Mouse (Mus musculus) C2C12 (cell line): ENCODE results near the gene Tuba4a. TPM values are rescaled to one million over a fixed set of nuclear protein-coding genes. Genes with fewer than 3 reads are reported as not detected.

Experiments
- H3K27me3 ChIP-seq: one replicate; pipeline ENCODE4 v1.6.1; 2011; ENCODE audit not compliant: control insufficient read depth, insufficient read depth, insufficient read length
- H3K36me3 ChIP-seq: one replicate; pipeline ENCODE4 v1.6.1; 2011; ENCODE audit not compliant: control insufficient read depth, insufficient read depth
- H3K4me3 ChIP-seq: one replicate; pipeline ENCODE4 v1.5.1; 2011; ENCODE audit warnings: mild to moderate bottlenecking, control low read depth; ENCODE audit not compliant: poor library complexity, insufficient read depth, severe bottlenecking
- H3K79me2 ChIP-seq: one replicate; pipeline ENCODE4 v1.6.1; 2011; ENCODE audit not compliant: control insufficient read depth, insufficient read depth
- H3K79me3 ChIP-seq: one replicate; pipeline ENCODE4 v1.6.1; 2011; ENCODE audit warnings: low read depth, control low read depth
- H3ac ChIP-seq: one replicate; pipeline ENCODE3; 2011; ENCODE audit warnings: low read depth; ENCODE audit not compliant: control insufficient read depth, insufficient read length
- CEBPB ChIP-seq: IDR thresholded peaks from one replicate; pipeline ENCODE4 v1.6.1; 2011; ENCODE audit warnings: low read depth, mild to moderate bottlenecking, control low read depth, moderate library complexity
- CTCF ChIP-seq: IDR thresholded peaks from one replicate; pipeline ENCODE4 v1.5.1; 2011; ENCODE audit not compliant: control insufficient read depth, insufficient read depth, insufficient read length
- FOSL1 ChIP-seq: IDR thresholded peaks from one replicate; pipeline ENCODE4 v1.8.0; 2011; ENCODE audit warnings: mild to moderate bottlenecking, low read length; ENCODE audit not compliant: poor library complexity, insufficient read depth, severe bottlenecking
- MAX ChIP-seq: IDR thresholded peaks from one replicate; pipeline ENCODE4 v1.6.1; 2011; ENCODE audit warnings: mild to moderate bottlenecking, control low read depth
- MYOD1 ChIP-seq: IDR thresholded peaks from one replicate; pipeline ENCODE4 v1.6.1; 2011; ENCODE audit warnings: low read depth; ENCODE audit not compliant: control insufficient read depth, insufficient read length
- MYOG ChIP-seq: IDR thresholded peaks from one replicate; pipeline ENCODE4 v1.6.1; 2011; ENCODE audit not compliant: control insufficient read depth, insufficient read length; ENCODE audit errors: extremely low read depth
- USF1 ChIP-seq: IDR thresholded peaks from one replicate; pipeline ENCODE4 v1.6.1; 2011; ENCODE audit warnings: low read depth, mild to moderate bottlenecking, control low read depth, moderate library complexity
- microRNA-seq: library from miRNA; unstranded; fragments of <30 nt; microRNA quantifications from one replicate; pipeline ENCODE4, GENCODE M21; 2019; ENCODE audit warnings: borderline microRNAs expressed
- polyA plus RNA-seq: library from polyadenylated mRNA; unstranded; fragments of >200 nt; fragmentation: generic; extraction: Trizol; gene quantifications from one replicate; pipeline ENCODE4 v1.2.1, GENCODE M21; 2012; ENCODE audit warnings: missing spikeins

The Tuba4a gene
- polyA plus RNA-seq, 1 experiment = 167 TPM

DNA sequence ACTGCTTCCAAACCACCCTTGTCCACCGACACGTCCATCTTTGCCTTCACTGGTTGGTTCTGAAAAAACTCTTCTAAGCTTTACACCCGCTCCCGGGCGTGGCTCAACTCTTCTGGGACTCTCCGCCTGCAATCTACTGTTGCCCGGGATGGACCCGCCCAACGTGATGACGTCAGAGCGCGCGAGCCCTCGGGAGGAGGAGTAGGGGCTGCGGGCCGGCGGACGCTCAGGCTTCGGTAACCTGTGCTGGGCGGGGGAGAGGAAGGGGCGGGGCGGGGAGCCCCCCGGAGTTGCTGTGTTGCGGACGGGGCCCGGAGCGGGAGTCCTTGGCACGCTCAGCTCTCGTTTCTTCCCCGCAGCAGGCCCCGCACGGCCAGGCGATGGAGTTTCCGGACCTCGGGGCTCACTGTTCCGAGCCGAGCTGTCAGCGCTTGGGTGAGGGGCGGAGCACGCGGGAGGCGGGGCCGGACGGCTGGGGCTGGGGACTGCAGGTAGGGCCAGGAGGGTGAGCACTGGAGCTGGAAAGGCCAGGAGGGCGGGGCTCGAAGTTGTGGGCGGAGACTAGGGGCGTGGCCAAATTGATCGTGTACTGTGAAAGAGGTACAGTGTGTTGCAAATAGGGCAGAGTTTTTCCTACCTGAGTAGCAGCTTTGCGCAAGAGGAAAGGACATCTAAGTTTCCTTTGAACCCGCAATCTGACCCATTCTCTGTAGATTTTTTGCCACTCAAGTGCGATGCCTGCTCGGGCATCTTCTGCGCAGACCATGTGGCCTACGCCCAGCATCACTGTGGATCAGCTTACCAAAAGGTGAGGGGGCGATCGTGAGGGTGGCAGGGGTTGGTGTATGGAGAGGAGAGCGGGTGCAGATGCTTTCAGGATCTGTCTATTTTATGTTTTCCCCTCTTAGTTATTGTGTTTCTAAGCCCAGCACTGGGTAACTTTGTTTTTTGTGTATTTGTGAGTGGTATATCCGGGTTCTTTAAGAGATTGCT lies 50.9 kb downstream of the Tuba4a start, which contains the start of gene Zfand2b:
Gene Zfand2b, plus strand, starts transcription at position 175 of the 993 bp plus-strand sequence.
- no peaks in the 10 kb centered on the region for H3K79me3 ChIP-seq
- H3ac ChIP-seq = peak within 1 kb of the TSS; percentile 70
- H3K36me3 ChIP-seq = peaks cover 29% of the 10 kb centered on the region
- TF ChIP-seq CEBPB (no peak), MAX (no peak), MYOD1 (no peak), CTCF (no peak), USF1 (no peak), FOSL1 (no peak), MYOG (no peak)
- H3K4me3 ChIP-seq = peak within 1 kb of the TSS; percentile 42
- no peaks in the 10 kb centered on the region for H3K79me2 ChIP-seq
- H3K27me3 ChIP-seq = no peaks in the 10 kb centered on the region

DNA sequence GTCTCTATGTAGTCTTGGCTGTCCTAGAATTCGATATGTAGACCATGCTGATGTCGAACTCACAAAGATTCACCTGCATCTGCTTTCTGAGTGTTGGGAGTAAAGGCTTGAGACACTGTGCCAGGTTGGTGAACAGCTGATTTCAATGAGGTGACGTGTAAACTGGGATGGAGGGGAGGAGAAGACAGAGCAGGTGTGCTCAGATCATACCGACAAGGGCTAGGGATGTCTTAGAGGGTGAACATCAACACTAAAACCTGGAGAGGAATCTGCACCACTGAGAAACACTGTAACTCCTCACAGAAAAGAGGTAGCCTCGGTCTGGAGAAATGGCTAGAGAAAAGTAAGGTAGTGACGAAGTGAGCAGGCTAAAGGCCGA lies 51.6 kb downstream of the Tuba4a start:
- Histone ChIP-seq H3K27me3 (no peaks in the 10 kb centered on the region), H3K79me2 (no peaks in the 10 kb centered on the region), H3ac (peak overlapping the region; percentile 56), H3K79me3 (no peaks in the 10 kb centered on the region), H3K4me3 (peak overlapping the region; percentile 42), H3K36me3 (peaks cover 24% of the 10 kb centered on the region)
- TF ChIP-seq CTCF = no peak
- TF ChIP-seq MYOG = no peak
- no peak for TF ChIP-seq USF1
- no peak for TF ChIP-seq CEBPB
- TF ChIP-seq MYOD1 = no peak
- TF ChIP-seq MAX = no peak

Small RNA genes within 50 kb of the gene (microRNA-seq; reads per million reads assigned to microRNA genes)
- gene Gm27943 = not detected

Other genes starting within 250 kb of the Tuba4a start
- gene Nhej1, start 94.7 kb downstream of the Tuba4a start, polyA plus RNA-seq = 5.2 TPM
- gene Slc23a3, start 86.0 kb downstream of the Tuba4a start, polyA plus RNA-seq = 0.08 TPM
- gene Cnppd1, start 77.2 kb downstream of the Tuba4a start, polyA plus RNA-seq = 25.8 TPM
- gene Retreg2, start 77.1 kb downstream of the Tuba4a start, polyA plus RNA-seq = 37.5 TPM
- 23.6 TPM for gene Zfand2b, start 51.2 kb downstream of the Tuba4a start, polyA plus RNA-seq
- 34.9 TPM for gene Abcb6, start 39.5 kb downstream of the Tuba4a start, polyA plus RNA-seq
- 4.0 TPM for gene Ankzf1, start 27.7 kb downstream of the Tuba4a start, polyA plus RNA-seq
- 16.8 TPM for gene Atg9a, start 27.7 kb downstream of the Tuba4a start, polyA plus RNA-seq
- gene Glb1l, start 9.1 kb downstream of the Tuba4a start, polyA plus RNA-seq = 1.3 TPM
- gene Stk16, start 9.0 kb downstream of the Tuba4a start, polyA plus RNA-seq = 110 TPM
- gene A630095N17Rik, start 12.2 kb upstream of the Tuba4a start, polyA plus RNA-seq = not detected
- gene Dnajb2, start 16.5 kb upstream of the Tuba4a start, polyA plus RNA-seq = 27.7 TPM
- gene Ptprn, start 44.6 kb upstream of the Tuba4a start, polyA plus RNA-seq = 15.3 TPM
- not detected for gene Resp18, start 58.5 kb upstream of the Tuba4a start, polyA plus RNA-seq
- gene Dnpep, start 98.1 kb upstream of the Tuba4a start, polyA plus RNA-seq = 134 TPM
- 657 TPM for gene Des, start 140.5 kb upstream of the Tuba4a start, polyA plus RNA-seq
- gene Speg, start 155.4 kb upstream of the Tuba4a start, polyA plus RNA-seq = 29.4 TPM
- gene Gmppa, start 216.1 kb upstream of the Tuba4a start, polyA plus RNA-seq = 78.8 TPM
- 0.05 TPM for gene Asic4, start 230.6 kb upstream of the Tuba4a start, polyA plus RNA-seq